Mouse (Mus musculus): Measurements from ENCODE around the gene Fam107a. TPM values are rescaled to one million over a fixed set of nuclear protein-coding genes. Genes with fewer than 3 reads are reported as not detected.

Fam107a gene
- 6.8 TPM for polyA plus RNA-seq (2014; fragmentation: Illumina TruSeq; extraction: RNeasy Lipid Tissue Mini Kit (QIAGEN cat#74804); ENCODE audit: low read depth, low replicate concordance)

GRCm38 (mm10) chr14:8317194-8318097 is at the start of gene Fam107a:
TSS of gene Fam107a (minus strand) at chr14:8318023.

GRCm38 (mm10) chr14:8259166-8259565 is 58.7 kb downstream of the Fam107a start, which contains the start of gene Acox2:
TSS of gene Acox2 (minus strand) at chr14:8259353.

Other genes starting within 250 kb of the Fam107a start
- 23.9 TPM for gene Rpp14, start 237.7 kb downstream of the Fam107a start, polyA plus RNA-seq (2014; fragmentation: Illumina TruSeq; extraction: RNeasy Lipid Tissue Mini Kit (QIAGEN cat#74804); ENCODE audit: low read depth, low replicate concordance)
- 31.4 TPM for gene Pxk, start 219.8 kb downstream of the Fam107a start, polyA plus RNA-seq (2014; fragmentation: Illumina TruSeq; extraction: RNeasy Lipid Tissue Mini Kit (QIAGEN cat#74804); ENCODE audit: low read depth, low replicate concordance)
- 123 TPM for gene Pdhb, start 145.0 kb downstream of the Fam107a start, polyA plus RNA-seq (2014; fragmentation: Illumina TruSeq; extraction: RNeasy Lipid Tissue Mini Kit (QIAGEN cat#74804); ENCODE audit: low read depth, low replicate concordance)
- 16.3 TPM for gene Kctd6, start 103.9 kb downstream of the Fam107a start, polyA plus RNA-seq (2014; fragmentation: Illumina TruSeq; extraction: RNeasy Lipid Tissue Mini Kit (QIAGEN cat#74804); ENCODE audit: low read depth, low replicate concordance)
- gene Acox2, start 58.7 kb downstream of the Fam107a start, polyA plus RNA-seq (2014; fragmentation: Illumina TruSeq; extraction: RNeasy Lipid Tissue Mini Kit (QIAGEN cat#74804); ENCODE audit: low read depth, low replicate concordance) = 0.63 TPM
- gene Oit1, start 60.7 kb upstream of the Fam107a start, polyA plus RNA-seq (2014; fragmentation: Illumina TruSeq; extraction: RNeasy Lipid Tissue Mini Kit (QIAGEN cat#74804); ENCODE audit: low read depth, low replicate concordance) = 1.9 TPM